Mouse (Mus musculus) limb, embryonic 12.5 days (tissue): Measurements from ENCODE around the gene Ssbp3. TPM values are rescaled to one million over a fixed set of nuclear protein-coding genes. Genes with fewer than 3 reads are reported as not detected.

Experiments
- ATAC-seq: fragments of 200-750 bp; cut with Nextera tagmentation; 2 replicates; pipeline ENCODE4 v1.8.0; 2017; ENCODE audit warnings: low read depth, moderate TSS enrichment; ENCODE audit not compliant: insufficient number of reproducible peaks, insufficient read depth, low FRiP score, low TSS enrichment
- H3K27ac ChIP-seq: fragments of 300-500 bp; sonication (generic); 2 replicates; pipeline ENCODE4 v1.5.1; 2016; ENCODE audit warnings: mild to moderate bottlenecking, moderate library complexity
- H3K27me3 ChIP-seq: fragments of 300-500 bp; sonication (generic); 2 replicates; pipeline ENCODE4 v1.6.1; 2016; ENCODE audit warnings: mild to moderate bottlenecking, moderate library complexity
- H3K36me3 ChIP-seq: fragments of 300-500 bp; sonication (generic); 2 replicates; pipeline ENCODE4 v1.6.1; 2016; ENCODE audit warnings: mild to moderate bottlenecking, moderate library complexity
- H3K4me1 ChIP-seq: fragments of 300-500 bp; sonication (generic); replicated peaks from 2 replicates; pipeline ENCODE4 v1.6.1; 2016
- H3K4me2 ChIP-seq: fragments of 300-500 bp; sonication (generic); 2 replicates; pipeline ENCODE4 v1.6.1; 2016; ENCODE audit warnings: mild to moderate bottlenecking, moderate library complexity
- H3K4me3 ChIP-seq: fragments of 300-500 bp; sonication (generic); replicated peaks from 2 replicates; pipeline ENCODE4 v1.5.1; 2016; ENCODE audit warnings: mild to moderate bottlenecking
- H3K9ac ChIP-seq: fragments of 300-500 bp; sonication (generic); replicated peaks from 2 replicates; pipeline ENCODE4 v1.6.1; 2016; ENCODE audit warnings: mild to moderate bottlenecking, moderate library complexity
- H3K9me3 ChIP-seq: fragments of 300-500 bp; sonication (generic); 2 replicates; pipeline ENCODE4 v1.6.1; 2016; ENCODE audit warnings: mild to moderate bottlenecking, moderate library complexity
- WGBS: fragments of 180-500 bp; shearing (Covaris S2); methylation state at CpG from one replicate; pipeline ENCODE4 v1.1.7; 2016; 5-methylcytosine and 5-hydroxymethylcytosine counted together
- polyA plus RNA-seq: library from polyadenylated mRNA; unstranded; fragments of >200 nt; fragmentation: Nextera tagmentation; extraction: Ambion mirVana; gene quantifications from 2 replicates; pipeline ENCODE4 v1.2.1, GENCODE M21; 2016

Ssbp3 gene
- polyA plus RNA-seq, 1 experiment from 2014 or later: 295 TPM

DNA sequence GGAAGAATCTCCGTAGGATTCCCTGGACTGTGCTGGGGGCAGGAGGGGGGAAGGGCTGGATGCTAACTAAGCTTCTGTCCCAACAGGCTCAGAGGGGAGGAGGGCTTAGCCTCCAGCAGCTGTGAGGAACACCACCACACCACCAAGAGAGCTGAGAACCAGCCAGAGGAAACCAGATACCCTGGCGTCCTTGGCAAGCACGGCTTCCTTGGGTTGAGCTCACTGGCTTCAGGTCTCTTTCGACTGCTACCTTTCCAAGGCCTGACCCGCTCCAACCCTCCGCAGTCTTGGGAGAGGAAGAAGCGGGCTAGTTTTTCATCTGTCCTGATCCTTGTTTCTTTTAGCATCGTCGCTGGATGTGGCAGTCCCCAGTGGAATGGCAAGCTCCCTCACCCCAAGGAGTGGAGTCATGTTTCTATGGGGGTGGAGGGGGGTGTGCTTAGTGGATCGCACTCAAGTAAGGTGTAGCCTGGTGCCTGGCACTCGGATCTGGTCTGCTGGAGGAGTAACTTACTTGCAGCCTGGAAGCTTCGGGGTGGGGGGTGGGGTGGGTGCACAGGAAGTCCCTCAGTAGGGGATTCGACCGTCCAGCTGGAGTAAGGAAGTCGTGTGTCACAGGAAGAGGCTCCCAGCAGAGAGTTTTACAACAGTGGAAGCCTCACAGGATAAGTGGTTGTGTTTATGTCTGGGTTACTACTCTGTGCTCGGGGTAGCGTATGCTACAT is 2.6 kb upstream of the Ssbp3 start:
- Histone ChIP-seq H3K9ac (peak overlapping the region; percentile 24), H3K27ac (peak overlapping the region; percentile 100), H3K4me2 (peak overlapping the region; percentile 98), H3K4me1 (peaks cover 40% of the 10 kb centered on the region), H3K27me3 (no peaks in the 10 kb centered on the region), H3K36me3 (0 out of 2 replicates have a peak, but pooled peaks cover under 1% of the 10 kb centered on the region), H3K9me3 (no peaks in the 10 kb centered on the region), H3K4me3 (peak overlapping the region; percentile 13)
- WGBS: 3% methylated on average over 17 of the region's 17 CpGs
- peak; percentile 38; the same call in 1 of the 2 replicates for ATAC-seq

DNA sequence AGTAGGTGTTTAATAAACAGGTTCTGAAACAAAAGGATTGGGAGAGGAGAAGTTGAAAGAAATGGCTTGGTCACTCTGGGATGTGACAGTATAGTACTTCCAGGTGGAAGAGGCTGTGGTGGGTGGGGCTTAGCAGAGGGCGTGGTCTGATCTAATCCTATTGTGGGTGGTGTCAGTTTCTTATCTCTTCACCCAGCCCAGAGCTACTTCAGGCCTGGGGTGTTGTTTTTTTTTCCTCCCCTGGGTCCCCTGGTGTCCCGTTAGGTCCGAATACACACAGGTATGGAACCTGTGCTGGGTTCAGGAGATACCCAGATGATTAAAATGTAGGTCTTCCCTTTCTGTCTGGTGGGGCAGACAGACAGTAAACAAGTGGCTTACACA is 2.1 kb upstream of the Ssbp3 start:
- Histone ChIP-seq H3K27me3 (no peaks in the 10 kb centered on the region), H3K36me3 (peaks cover 6% of the 10 kb centered on the region; the same call in 1 of the 2 replicates), H3K9ac (no peak overlapping the region), H3K4me2 (peak overlapping the region; percentile 98), H3K4me3 (0 out of 2 replicates have a peak overlapping the region, but pooled peaks have one; percentile 13), H3K4me1 (peaks cover 45% of the 10 kb centered on the region), H3K9me3 (no peaks in the 10 kb centered on the region), H3K27ac (peak overlapping the region; percentile 100)
- 31% methylated on average over 3 of the region's 3 CpGs for WGBS
- ATAC-seq: no peak

DNA sequence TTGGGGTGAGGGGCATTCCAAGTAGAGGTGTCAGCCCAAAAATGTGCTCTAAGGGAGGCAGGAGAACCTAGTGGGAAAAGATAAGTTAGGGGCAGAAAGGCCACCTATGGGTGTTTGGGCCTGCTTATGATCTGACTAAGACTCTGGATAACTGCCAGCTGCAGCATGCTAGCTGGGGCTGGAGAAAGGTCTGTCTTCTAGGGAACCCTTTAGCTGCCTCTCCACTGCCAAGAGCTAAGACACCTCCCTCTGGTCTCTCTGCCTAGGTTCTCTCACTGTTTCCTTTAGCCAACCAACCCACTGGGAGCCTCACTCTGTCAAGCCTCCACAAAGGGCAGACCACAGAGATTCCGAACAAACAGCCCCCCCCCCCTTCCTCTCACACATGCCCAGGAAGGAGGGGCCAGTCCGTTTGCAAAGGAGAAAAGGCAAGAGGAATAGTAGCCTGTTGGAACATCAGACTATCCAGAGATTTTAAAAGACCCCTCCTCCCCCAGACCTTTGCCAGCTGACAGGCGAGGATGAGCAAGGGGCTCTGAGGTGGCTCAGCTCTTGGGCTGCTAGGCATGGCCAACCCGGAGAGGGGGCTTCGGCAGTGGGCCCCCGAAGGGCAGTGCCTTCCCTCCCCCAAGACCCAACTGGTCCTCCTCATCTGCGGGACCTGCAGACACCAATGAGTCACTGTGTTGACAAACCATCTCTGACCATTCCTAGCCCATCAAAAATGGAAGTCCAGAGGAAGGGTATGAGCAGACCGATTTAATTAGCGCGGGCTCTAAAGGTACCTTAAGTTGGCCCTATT is 1.4 kb upstream of the Ssbp3 start:
- 5% methylated on average over 10 of the region's 10 CpGs for WGBS
- Histone ChIP-seq H3K27me3 (no peaks in the 10 kb centered on the region), H3K4me2 (peak overlapping the region; percentile 98), H3K9me3 (no peaks in the 10 kb centered on the region), H3K9ac (peak overlapping the region; percentile 42), H3K4me3 (peak overlapping the region; percentile 100), H3K4me1 (peaks cover 53% of the 10 kb centered on the region), H3K27ac (peak overlapping the region; percentile 100), H3K36me3 (peaks cover 14% of the 10 kb centered on the region)
- no peak for ATAC-seq

DNA sequence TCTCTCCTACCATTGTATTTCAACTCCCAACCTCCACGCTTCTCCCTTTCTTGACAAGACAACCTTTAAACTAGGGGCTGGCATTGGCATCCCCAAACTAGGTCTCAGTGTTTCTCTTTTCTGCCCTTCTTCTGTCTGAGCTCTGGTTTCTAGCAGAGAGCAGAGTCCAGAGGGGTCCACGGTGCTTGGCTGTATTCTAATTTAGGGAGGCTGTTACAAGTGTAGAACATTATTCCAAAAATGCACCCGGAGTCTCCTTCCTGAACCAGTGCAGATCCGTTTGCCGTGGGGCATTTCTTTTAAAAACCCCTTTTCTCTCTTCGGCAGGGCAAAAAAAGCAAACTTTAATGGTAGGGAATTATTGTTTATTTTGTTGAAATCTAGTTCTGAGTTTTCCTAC is 704 bp upstream of the Ssbp3 start:
- peak overlapping the region; percentile 98 for H3K4me2 ChIP-seq
- H3K9me3 ChIP-seq: no peaks in the 10 kb centered on the region
- H3K27me3 ChIP-seq: no peaks in the 10 kb centered on the region
- H3K4me3 ChIP-seq: peak overlapping the region; percentile 100
- peaks cover 20% of the 10 kb centered on the region for H3K36me3 ChIP-seq
- under 1% methylated on average over 6 of the region's 6 CpGs for WGBS
- peak overlapping the region; percentile 100 for H3K27ac ChIP-seq
- peaks cover 59% of the 10 kb centered on the region for H3K4me1 ChIP-seq
- H3K9ac ChIP-seq: peak overlapping the region; percentile 19; the same call in 1 of the 2 replicates
- no peak for ATAC-seq

DNA sequence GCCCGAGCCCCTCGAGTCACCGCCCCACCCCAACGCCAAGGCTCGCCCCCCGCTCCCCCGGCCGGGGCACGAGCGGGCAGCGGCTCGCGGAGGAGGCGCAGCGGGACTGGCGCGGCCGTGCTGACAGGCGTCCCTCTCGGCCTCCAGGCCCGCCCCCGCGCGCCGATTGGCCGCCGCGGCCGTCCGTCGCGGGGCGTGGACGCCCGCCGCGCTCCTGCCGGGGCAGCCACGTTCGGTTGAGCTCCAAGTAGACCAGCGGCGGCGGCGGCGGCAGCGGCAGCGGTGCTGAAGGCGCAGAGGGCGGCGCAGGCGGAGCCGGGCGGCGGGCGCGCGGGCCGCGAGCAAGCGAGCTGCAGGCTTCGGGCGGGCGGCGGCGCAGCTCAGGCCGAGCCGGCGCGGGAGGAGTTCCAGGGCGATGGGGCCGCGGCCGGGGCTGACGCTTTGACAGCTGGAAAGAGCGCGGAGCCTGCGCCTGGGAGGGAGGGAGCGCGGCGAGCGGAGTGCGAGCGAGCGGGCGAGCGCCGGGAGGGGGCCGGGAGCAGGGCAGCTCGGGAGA is 823 bp downstream of the Ssbp3 start:
- Histone ChIP-seq H3K9ac (peak overlapping the region; percentile 100), H3K9me3 (no peaks in the 10 kb centered on the region), H3K4me2 (peak overlapping the region; percentile 98), H3K4me3 (peak overlapping the region; percentile 100), H3K27ac (peak overlapping the region; percentile 100), H3K4me1 (peaks cover 68% of the 10 kb centered on the region), H3K36me3 (peaks cover 35% of the 10 kb centered on the region), H3K27me3 (no peaks in the 10 kb centered on the region)
- under 1% methylated on average over 70 of the region's 89 CpGs for WGBS
- peak; percentile 67 for ATAC-seq

DNA sequence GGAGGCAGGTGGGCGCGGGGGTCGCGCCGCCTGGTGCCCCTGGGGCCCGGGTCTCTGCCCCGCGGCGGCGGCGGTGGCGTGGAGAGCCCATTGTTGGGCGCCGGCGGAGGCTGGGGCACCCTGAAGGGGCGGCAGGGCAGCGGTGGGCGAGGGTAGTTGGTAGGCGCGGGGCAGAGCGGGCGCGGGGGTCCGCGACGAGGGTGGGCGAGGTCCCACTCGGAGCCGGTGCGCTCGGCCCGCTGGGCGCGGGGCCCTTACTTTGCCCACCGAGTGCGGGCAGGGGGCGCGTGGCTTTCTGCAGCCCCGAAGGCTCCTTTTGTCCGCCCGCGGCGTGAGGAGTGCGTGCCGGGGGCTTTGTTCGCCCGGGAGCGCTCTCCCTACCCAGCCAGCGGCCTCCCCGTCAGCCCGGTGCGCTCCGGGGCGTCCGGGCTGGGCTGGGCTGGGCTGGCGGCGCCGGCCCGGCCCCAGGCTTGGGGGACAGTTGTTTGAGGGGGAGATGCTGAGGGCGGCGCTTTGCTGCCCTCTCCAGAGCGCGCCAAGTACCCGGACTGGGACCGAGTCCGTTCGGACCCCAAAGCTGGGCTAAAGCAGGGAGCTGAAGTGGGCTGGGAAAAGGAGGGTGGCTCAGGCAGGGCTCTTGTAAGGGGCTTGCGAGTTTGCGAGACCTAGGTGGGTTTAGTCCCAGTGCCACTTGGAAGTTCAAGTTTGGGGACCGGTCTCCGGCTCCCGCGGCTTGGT is 1.6 kb downstream of the Ssbp3 start:
- under 1% methylated on average over 70 of the region's 73 CpGs for WGBS
- H3K9me3 ChIP-seq: no peaks in the 10 kb centered on the region
- ATAC-seq: no peak
- H3K27ac ChIP-seq: peak overlapping the region; percentile 100
- peak overlapping the region; percentile 100 for H3K4me3 ChIP-seq
- H3K27me3 ChIP-seq: no peaks in the 10 kb centered on the region
- peak overlapping the region; percentile 98 for H3K4me2 ChIP-seq
- H3K36me3 ChIP-seq: peaks cover 43% of the 10 kb centered on the region
- H3K9ac ChIP-seq: peak overlapping the region; percentile 100
- peaks cover 69% of the 10 kb centered on the region for H3K4me1 ChIP-seq

DNA sequence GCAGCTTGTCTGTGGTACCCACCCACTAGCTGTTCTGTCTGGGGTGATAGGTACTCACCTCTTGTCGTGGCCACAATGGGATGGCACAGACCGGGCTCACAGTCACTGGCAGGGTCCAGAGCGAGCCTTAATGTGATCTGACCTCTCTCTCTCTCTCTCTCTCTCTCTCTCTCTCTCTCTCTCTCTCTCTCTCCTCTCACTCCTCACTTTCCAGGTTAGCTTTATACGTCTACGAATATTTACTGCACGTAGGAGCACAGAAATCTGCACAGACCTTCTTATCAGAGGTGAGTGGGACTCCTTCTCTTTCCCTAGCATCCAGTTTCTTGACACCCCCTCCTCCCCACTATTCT is 2.2 kb downstream of the Ssbp3 start:
- H3K36me3 ChIP-seq: peaks cover 49% of the 10 kb centered on the region
- H3K4me1 ChIP-seq: peaks cover 64% of the 10 kb centered on the region
- peak overlapping the region; percentile 100 for H3K27ac ChIP-seq
- peak overlapping the region; percentile 100 for H3K4me3 ChIP-seq
- H3K4me2 ChIP-seq: peak overlapping the region; percentile 98
- WGBS: 3% methylated on average over 6 of the region's 6 CpGs
- H3K9me3 ChIP-seq: no peaks in the 10 kb centered on the region
- ATAC-seq: no peak
- H3K9ac ChIP-seq: peak overlapping the region; percentile 100
- no peaks in the 10 kb centered on the region for H3K27me3 ChIP-seq

DNA sequence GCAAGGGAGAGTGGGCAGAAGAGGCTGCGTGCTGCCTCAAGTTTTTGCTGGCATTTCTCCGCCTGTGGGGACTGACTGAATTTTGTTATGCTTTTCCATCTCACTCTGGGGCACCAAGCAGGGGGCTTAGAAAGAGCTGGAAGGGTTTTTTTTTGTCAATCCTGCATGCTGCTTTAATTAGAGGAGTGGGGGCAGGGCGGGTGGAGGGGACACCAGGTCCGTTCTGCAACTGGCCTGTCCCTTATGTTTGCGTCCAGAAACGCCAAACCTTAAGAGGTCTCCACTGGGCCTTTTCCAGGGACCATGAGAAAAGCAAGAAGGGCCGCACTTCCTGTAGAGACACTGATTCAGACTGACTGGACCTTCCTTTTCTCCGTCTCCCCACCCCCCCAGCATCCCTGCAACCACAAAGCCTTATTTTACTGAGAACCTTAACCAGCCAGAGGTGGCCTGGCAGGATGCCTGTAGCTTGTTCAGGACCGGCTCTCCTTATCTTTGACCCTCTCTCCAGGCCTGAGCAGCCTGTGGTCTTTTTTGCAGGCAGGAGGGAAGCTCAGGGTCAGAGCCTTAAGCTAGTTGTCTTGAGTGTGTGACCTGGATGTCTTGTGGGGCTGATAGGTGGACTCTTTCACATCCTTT is 3.0 kb downstream of the Ssbp3 start:
- Histone ChIP-seq H3K36me3 (peaks cover 57% of the 10 kb centered on the region), H3K4me1 (peaks cover 62% of the 10 kb centered on the region), H3K9ac (peak overlapping the region; percentile 100), H3K27ac (peak overlapping the region; percentile 100), H3K9me3 (no peaks in the 10 kb centered on the region), H3K4me3 (peak overlapping the region; percentile 100), H3K4me2 (peak overlapping the region; percentile 98), H3K27me3 (no peaks in the 10 kb centered on the region)
- no peak for ATAC-seq
- WGBS: 7% methylated on average over 9 of the region's 9 CpGs

DNA sequence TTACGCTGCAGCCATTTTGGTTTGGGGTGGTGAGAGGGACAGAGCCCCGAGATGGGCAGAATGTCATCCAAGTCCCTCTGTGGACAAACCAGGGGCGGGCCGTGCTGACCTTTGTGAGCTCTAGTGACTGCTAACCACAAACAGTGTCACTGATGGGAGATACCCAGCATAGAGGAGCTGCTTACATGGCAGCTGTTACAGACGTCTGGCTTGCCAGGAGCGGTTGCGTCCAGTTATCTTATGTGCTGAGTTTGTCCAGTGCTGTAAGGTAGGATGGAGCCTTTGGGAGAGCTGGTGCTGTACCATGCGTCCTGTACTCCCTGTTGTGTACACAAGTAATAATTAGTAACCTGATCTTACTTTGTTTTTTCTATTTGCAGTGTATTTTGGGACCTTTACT is 4.8 kb downstream of the Ssbp3 start:
- 63% methylated on average over 8 of the region's 8 CpGs for WGBS
- Histone ChIP-seq H3K9ac (no peak overlapping the region), H3K36me3 (peaks cover 75% of the 10 kb centered on the region), H3K4me1 (peaks cover 58% of the 10 kb centered on the region), H3K9me3 (no peaks in the 10 kb centered on the region), H3K27ac (0 out of 2 replicates have a peak overlapping the region, but pooled peaks have one; percentile 35), H3K27me3 (no peaks in the 10 kb centered on the region), H3K4me3 (peak overlapping the region; percentile 100), H3K4me2 (peak overlapping the region; percentile 98)
- no peak for ATAC-seq

DNA sequence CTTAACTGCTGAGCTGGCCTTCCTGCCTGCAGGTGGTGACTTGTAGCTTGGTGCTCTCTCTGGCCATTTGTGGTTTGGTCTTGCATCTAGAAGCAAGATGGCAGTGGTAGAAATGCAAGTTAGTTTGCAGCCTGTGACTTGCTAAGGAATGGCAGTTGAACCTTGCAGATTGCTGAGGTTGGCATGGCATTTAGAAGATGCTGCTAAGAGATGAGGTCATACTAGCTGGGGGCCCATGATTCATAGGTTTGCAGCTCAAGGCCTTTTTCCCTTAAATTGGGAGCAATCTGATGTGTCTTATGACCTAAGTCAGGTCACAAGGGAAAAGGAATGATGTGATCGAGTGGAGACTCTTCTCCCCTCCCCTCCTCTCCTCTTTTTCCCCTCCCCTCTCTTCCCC is 7.8 kb downstream of the Ssbp3 start:
- WGBS: 41% methylated on average over 1 of the region's 1 CpGs
- no peaks in the 10 kb centered on the region for H3K9me3 ChIP-seq
- peaks cover 82% of the 10 kb centered on the region for H3K4me1 ChIP-seq
- peaks cover 100% of the 10 kb centered on the region for H3K36me3 ChIP-seq
- H3K4me3 ChIP-seq: no peak overlapping the region
- no peaks in the 10 kb centered on the region for H3K27me3 ChIP-seq
- no peak overlapping the region for H3K9ac ChIP-seq
- no peak overlapping the region for H3K27ac ChIP-seq
- ATAC-seq: no peak
- H3K4me2 ChIP-seq: no peak overlapping the region
